Mouse (Mus musculus): ENCODE data around the gene Clec11a. TPM values are rescaled to one million over a fixed set of nuclear protein-coding genes. Genes with fewer than 3 reads are reported as not detected.

Gene Clec11a
- polyA plus RNA-seq, 1 experiment from 2014 or later = 0.81 TPM

DNA sequence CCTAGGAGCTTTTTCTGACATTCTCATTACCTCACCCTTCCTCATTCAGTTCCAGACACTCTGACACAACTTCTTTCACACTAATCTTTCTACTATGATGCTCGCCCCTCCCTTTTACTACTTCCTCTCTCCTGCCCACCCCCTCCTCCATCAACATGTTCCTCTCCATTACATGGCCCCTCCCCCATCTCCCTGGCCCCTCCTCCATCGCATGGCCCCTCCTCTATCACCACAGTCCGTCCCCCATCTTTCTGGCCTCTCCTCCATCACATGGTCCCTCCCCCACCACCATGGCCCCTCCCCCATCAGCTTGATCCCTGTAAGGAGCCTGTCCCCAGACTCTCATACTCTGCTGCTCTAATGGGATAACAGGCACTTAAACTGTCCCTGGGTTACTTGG, 42.3 kb upstream of the Clec11a start:
- no peak overlapping the region for H3K9ac ChIP-seq (ENCODE audit: low read length)
- H3K9me3 ChIP-seq (ENCODE audit: control insufficient read depth, low read length) = no peaks in the 10 kb centered on the region
- H3K27me3 ChIP-seq (ENCODE audit: control insufficient read depth, insufficient read depth, low read length) = peaks cover 67% of the 10 kb centered on the region
- no peak for ATAC-seq (ENCODE audit: insufficient number of reproducible peaks, insufficient read depth, low FRiP score, low read depth)
- 15% methylated on average over 3 of the region's 3 CpGs for WGBS
- no peak overlapping the region for H3K27ac ChIP-seq (replicated peaks in 1 of 2; ENCODE audit: control insufficient read depth in 1 of 2, insufficient read depth in 1 of 2, low read depth in 2 of 2, low read length in 2 of 2)
- peaks cover 4 to 25% of the 10 kb centered on the region in 2 experiments; a peak in 3 of 4 replicates for H3K4me1 ChIP-seq (ENCODE audit: control insufficient read depth in 2 of 2, insufficient read depth in 2 of 2, low read length in 2 of 2)
- no peaks in the 10 kb centered on the region for H3K36me3 ChIP-seq (ENCODE audit: control insufficient read depth, insufficient read depth, low read length)
- no peak overlapping the region for H3K4me2 ChIP-seq (ENCODE audit: low read length)
- H3K4me3 ChIP-seq (ENCODE audit: control insufficient read depth in 1 of 2, insufficient read depth in 1 of 2, low read depth in 1 of 2, low read length in 2 of 2) = no peak overlapping the region

GRCm38 (mm10) chr7:44344622-44345021, 37.9 kb upstream of the Clec11a start:
- 58% methylated on average over 12 of the region's 12 CpGs for WGBS
- no peaks in the 10 kb centered on the region for H3K9me3 ChIP-seq (ENCODE audit: control insufficient read depth, low read length)
- ATAC-seq (ENCODE audit: insufficient number of reproducible peaks, insufficient read depth, low FRiP score, low read depth) = no peak
- peaks cover 0 to 8% of the 10 kb centered on the region in 2 experiments; a peak in 2 of 4 replicates for H3K4me1 ChIP-seq (ENCODE audit: control insufficient read depth in 2 of 2, insufficient read depth in 2 of 2, low read length in 2 of 2)
- no peak overlapping the region for H3K9ac ChIP-seq (ENCODE audit: low read length)
- H3K27ac ChIP-seq (replicated peaks in 1 of 2; ENCODE audit: control insufficient read depth in 1 of 2, insufficient read depth in 1 of 2, low read depth in 2 of 2, low read length in 2 of 2) = no peak overlapping the region
- no peak overlapping the region for H3K4me3 ChIP-seq (ENCODE audit: control insufficient read depth in 1 of 2, insufficient read depth in 1 of 2, low read depth in 1 of 2, low read length in 2 of 2)
- H3K4me2 ChIP-seq (ENCODE audit: low read length) = no peak overlapping the region
- no peaks in the 10 kb centered on the region for H3K36me3 ChIP-seq (ENCODE audit: control insufficient read depth, insufficient read depth, low read length)
- peaks cover 35% of the 10 kb centered on the region for H3K27me3 ChIP-seq (ENCODE audit: control insufficient read depth, insufficient read depth, low read length)

- no peaks in the 10 kb centered on the region for H3K9me3 ChIP-seq (ENCODE audit: control insufficient read depth, low read length)
- peak; percentile 37; the same call in 1 of the 2 replicates for ATAC-seq (ENCODE audit: insufficient number of reproducible peaks, insufficient read depth, low FRiP score, low read depth)
- H3K36me3 ChIP-seq (ENCODE audit: control insufficient read depth, insufficient read depth, low read length) = no peaks in the 10 kb centered on the region
- no peak overlapping the region for H3K27ac ChIP-seq (replicated peaks in 1 of 2; ENCODE audit: control insufficient read depth in 1 of 2, insufficient read depth in 1 of 2, low read depth in 2 of 2, low read length in 2 of 2)
- H3K4me2 ChIP-seq (ENCODE audit: low read length) = peak overlapping the region; percentile 27
- H3K9ac ChIP-seq (ENCODE audit: low read length) = no peak overlapping the region
- no peak overlapping the region for H3K4me3 ChIP-seq (ENCODE audit: control insufficient read depth in 1 of 2, insufficient read depth in 1 of 2, low read depth in 1 of 2, low read length in 2 of 2)
- peaks cover 36% of the 10 kb centered on the region for H3K27me3 ChIP-seq (ENCODE audit: control insufficient read depth, insufficient read depth, low read length)
- 10% methylated on average over 9 of the region's 11 CpGs for WGBS
- peaks cover 0 to 8% of the 10 kb centered on the region in 2 experiments; a peak in 2 of 4 replicates for H3K4me1 ChIP-seq (ENCODE audit: control insufficient read depth in 2 of 2, insufficient read depth in 2 of 2, low read length in 2 of 2)
Measured at GRCm38 (mm10) chr7:44343459-44344015, 36.8 kb upstream of the Clec11a start.

DNA sequence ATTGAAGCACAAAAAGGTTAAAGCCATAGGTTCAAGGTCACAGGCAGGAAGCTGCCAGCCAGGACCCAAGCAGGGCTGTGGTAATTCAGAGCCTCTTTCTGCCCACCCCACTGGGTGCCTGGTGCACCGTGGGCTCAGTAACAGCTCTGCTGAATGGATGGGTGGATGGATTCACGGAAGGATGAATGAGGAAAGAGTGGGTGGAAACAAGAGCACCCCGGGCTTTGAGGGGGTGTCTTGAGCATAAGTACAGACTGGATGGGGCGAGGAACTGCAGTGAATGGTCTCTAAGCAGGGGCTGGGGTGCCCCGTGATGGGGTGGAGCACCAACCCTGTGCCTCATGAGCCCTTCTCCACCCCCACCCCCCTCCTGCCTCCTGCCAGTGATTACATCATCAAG, 35.0 kb upstream of the Clec11a start:
- ATAC-seq (ENCODE audit: insufficient number of reproducible peaks, insufficient read depth, low FRiP score, low read depth) = no peak
- 64% methylated on average over 5 of the region's 5 CpGs for WGBS
- no peaks in the 10 kb centered on the region for H3K9me3 ChIP-seq (ENCODE audit: control insufficient read depth, low read length)
- no peak overlapping the region for H3K4me3 ChIP-seq (ENCODE audit: control insufficient read depth in 1 of 2, insufficient read depth in 1 of 2, low read depth in 1 of 2, low read length in 2 of 2)
- no peak overlapping the region for H3K27ac ChIP-seq (replicated peaks in 1 of 2; ENCODE audit: control insufficient read depth in 1 of 2, insufficient read depth in 1 of 2, low read depth in 2 of 2, low read length in 2 of 2)
- peaks cover 43% of the 10 kb centered on the region for H3K27me3 ChIP-seq (ENCODE audit: control insufficient read depth, insufficient read depth, low read length)
- H3K36me3 ChIP-seq (ENCODE audit: control insufficient read depth, insufficient read depth, low read length) = no peaks in the 10 kb centered on the region
- H3K9ac ChIP-seq (ENCODE audit: low read length) = no peak overlapping the region
- H3K4me2 ChIP-seq (ENCODE audit: low read length) = no peak overlapping the region
- peaks cover 0 to 8% of the 10 kb centered on the region in 2 experiments; a peak in 2 of 4 replicates for H3K4me1 ChIP-seq (ENCODE audit: control insufficient read depth in 2 of 2, insufficient read depth in 2 of 2, low read length in 2 of 2)

DNA sequence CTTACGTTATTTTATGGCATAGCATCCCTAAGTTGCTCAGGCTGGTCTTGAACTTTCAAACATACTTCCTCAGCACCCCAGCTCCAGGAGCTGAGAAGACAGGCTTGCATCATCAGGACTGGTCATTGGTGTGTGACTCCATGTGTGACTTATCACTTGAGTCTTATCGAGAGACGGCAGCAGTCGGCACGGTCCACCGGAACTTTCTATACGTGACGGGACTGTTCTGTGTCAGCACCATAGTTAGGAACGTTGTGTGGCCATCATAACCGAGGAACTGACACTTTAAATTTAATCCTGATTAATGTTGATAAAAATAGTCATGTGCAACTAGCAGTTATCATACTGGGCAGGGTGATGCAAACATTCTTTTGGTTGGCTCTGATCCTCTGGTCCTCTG, 34.4 kb upstream of the Clec11a start:
- peaks cover 49% of the 10 kb centered on the region for H3K27me3 ChIP-seq (ENCODE audit: control insufficient read depth, insufficient read depth, low read length)

DNA sequence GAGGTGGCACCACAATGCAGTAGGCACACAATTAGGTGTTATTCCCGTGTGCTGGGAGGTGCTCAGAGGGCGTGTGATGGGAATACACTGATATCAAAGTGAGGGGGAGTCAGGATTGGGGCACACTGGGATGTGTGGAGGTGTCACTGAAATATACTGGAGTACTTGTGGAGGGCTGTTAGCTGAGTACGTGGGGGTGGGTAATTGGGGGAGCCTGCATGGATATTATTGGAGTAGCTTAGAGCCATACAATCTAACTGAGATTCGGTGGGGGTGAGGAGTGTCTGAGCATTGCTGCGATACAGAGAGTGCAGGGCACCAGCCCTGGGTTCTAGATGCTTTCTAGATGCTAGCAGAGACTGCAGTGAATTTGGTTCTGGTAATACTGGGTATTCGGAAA, 33.5 kb upstream of the Clec11a start:
- H3K4me3 ChIP-seq (ENCODE audit: control insufficient read depth in 1 of 2, insufficient read depth in 1 of 2, low read depth in 1 of 2, low read length in 2 of 2) = no peak overlapping the region
- H3K27me3 ChIP-seq (ENCODE audit: control insufficient read depth, insufficient read depth, low read length) = peaks cover 58% of the 10 kb centered on the region
- H3K4me2 ChIP-seq (ENCODE audit: low read length) = no peak overlapping the region
- no peak overlapping the region for H3K27ac ChIP-seq (replicated peaks in 1 of 2; ENCODE audit: control insufficient read depth in 1 of 2, insufficient read depth in 1 of 2, low read depth in 2 of 2, low read length in 2 of 2)
- no peaks in the 10 kb centered on the region for H3K9me3 ChIP-seq (ENCODE audit: control insufficient read depth, low read length)
- 53% methylated on average over 6 of the region's 6 CpGs for WGBS
- peaks cover 0 to 8% of the 10 kb centered on the region in 2 experiments; a peak in 3 of 4 replicates for H3K4me1 ChIP-seq (ENCODE audit: control insufficient read depth in 2 of 2, insufficient read depth in 2 of 2, low read length in 2 of 2)
- no peaks in the 10 kb centered on the region for H3K36me3 ChIP-seq (ENCODE audit: control insufficient read depth, insufficient read depth, low read length)
- H3K9ac ChIP-seq (ENCODE audit: low read length) = no peak overlapping the region
- ATAC-seq (ENCODE audit: insufficient number of reproducible peaks, insufficient read depth, low FRiP score, low read depth) = no peak

More for the DNA sequence above, 34.4 kb upstream of the Clec11a start:
- 69% methylated on average over 10 of the region's 10 CpGs for WGBS
- Histone ChIP-seq H3K9ac (ENCODE audit: low read length) (no peak overlapping the region), H3K4me1 (ENCODE audit: control insufficient read depth in 2 of 2, insufficient read depth in 2 of 2, low read length in 2 of 2) (peaks cover 0 to 8% of the 10 kb centered on the region in 2 experiments; a peak in 2 of 4 replicates), H3K36me3 (ENCODE audit: control insufficient read depth, insufficient read depth, low read length) (no peaks in the 10 kb centered on the region), H3K9me3 (ENCODE audit: control insufficient read depth, low read length) (no peaks in the 10 kb centered on the region), H3K27ac (replicated peaks in 1 of 2; ENCODE audit: control insufficient read depth in 1 of 2, insufficient read depth in 1 of 2, low read depth in 2 of 2, low read length in 2 of 2) (no peak overlapping the region), H3K4me3 (ENCODE audit: control insufficient read depth in 1 of 2, insufficient read depth in 1 of 2, low read depth in 1 of 2, low read length in 2 of 2) (no peak overlapping the region), H3K4me2 (ENCODE audit: low read length) (no peak overlapping the region)
- ATAC-seq (ENCODE audit: insufficient number of reproducible peaks, insufficient read depth, low FRiP score, low read depth) = no peak

DNA sequence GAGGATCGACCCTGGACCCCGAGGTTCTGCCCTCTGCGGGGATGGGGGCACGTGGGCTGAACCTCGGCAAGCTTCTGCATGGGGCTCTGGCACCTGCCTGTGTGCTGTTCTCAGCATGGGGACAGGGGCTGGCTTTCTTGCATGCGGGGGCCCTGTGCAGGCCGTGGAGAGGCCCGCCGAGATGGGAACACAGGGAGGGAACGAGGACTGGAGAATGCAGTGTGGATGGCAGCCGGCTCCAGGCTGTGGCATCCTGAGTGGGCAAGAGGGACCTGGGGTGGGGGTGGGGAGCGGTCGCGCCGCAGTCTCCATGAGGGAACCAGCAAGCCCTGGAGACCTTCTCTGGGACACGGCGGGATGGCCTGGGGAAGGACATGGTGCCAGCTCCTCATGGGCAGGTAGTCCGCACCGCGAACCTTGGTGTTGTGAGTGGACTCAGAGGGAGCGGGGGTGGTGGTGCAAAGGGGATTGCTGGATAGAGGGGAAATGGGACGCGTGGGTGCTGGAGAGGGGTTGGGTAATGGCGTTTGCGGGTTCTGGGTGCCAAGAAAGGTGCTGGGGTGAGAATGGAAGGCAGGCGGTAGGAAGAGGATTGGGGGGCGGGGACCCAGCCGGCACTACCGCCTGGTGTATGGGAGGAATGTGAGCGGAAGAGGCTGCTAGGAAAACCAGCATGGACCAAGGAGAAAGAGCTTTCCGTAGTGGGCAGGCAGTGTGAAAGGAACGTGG, 30.6 kb upstream of the Clec11a start:
- no peaks in the 10 kb centered on the region; a peak in 1 of 4 replicates for H3K4me1 ChIP-seq (ENCODE audit: control insufficient read depth in 2 of 2, insufficient read depth in 2 of 2, low read length in 2 of 2)
- WGBS = 6% methylated on average over 32 of the region's 32 CpGs
- no peak for ATAC-seq (ENCODE audit: insufficient number of reproducible peaks, insufficient read depth, low FRiP score, low read depth)

More for the DNA sequence above, 30.6 kb upstream of the Clec11a start:
- peaks cover 76% of the 10 kb centered on the region for H3K27me3 ChIP-seq (ENCODE audit: control insufficient read depth, insufficient read depth, low read length)
- H3K36me3 ChIP-seq (ENCODE audit: control insufficient read depth, insufficient read depth, low read length) = no peaks in the 10 kb centered on the region
- H3K4me2 ChIP-seq (ENCODE audit: low read length) = no peak overlapping the region
- no peaks in the 10 kb centered on the region for H3K9me3 ChIP-seq (ENCODE audit: control insufficient read depth, low read length)
- no peak overlapping the region for H3K4me3 ChIP-seq (ENCODE audit: control insufficient read depth in 1 of 2, insufficient read depth in 1 of 2, low read depth in 1 of 2, low read length in 2 of 2)
- no peak overlapping the region for H3K9ac ChIP-seq (ENCODE audit: low read length)
- H3K27ac ChIP-seq (replicated peaks in 1 of 2; ENCODE audit: control insufficient read depth in 1 of 2, insufficient read depth in 1 of 2, low read depth in 2 of 2, low read length in 2 of 2) = no peak overlapping the region
